Mouse (Mus musculus) limb, embryonic 10.5 days (tissue): ENCODE results near the gene Pfn3. TPM values are rescaled to one million over a fixed set of nuclear protein-coding genes. Genes with fewer than 3 reads are reported as not detected.

ENCODE experiments used
- DNase-seq: peaks from one replicate; pipeline ENCODE4 v3.0.0-alpha.2; 2017; ENCODE audit warnings: low spot score
- H3K27ac ChIP-seq: fragments of 300-500 bp; sonication (generic); 2 replicates; pipeline ENCODE4 v1.5.1; 2016; ENCODE audit warnings: mild to moderate bottlenecking
- H3K27me3 ChIP-seq: fragments of 300-500 bp; sonication (generic); 2 replicates; pipeline ENCODE4 v1.6.1; 2016; ENCODE audit warnings: low read depth, mild to moderate bottlenecking; ENCODE audit not compliant: poor library complexity, severe bottlenecking
- H3K36me3 ChIP-seq: fragments of 300-500 bp; sonication (generic); 2 replicates; pipeline ENCODE4 v1.6.1; 2016; ENCODE audit warnings: mild to moderate bottlenecking, moderate library complexity
- H3K4me1 ChIP-seq: fragments of 300-500 bp; sonication (generic); 2 replicates; pipeline ENCODE4 v1.6.1; 2016
- H3K4me3 ChIP-seq: fragments of 300-500 bp; sonication (generic); 2 replicates; pipeline ENCODE4 v1.5.1; 2016; ENCODE audit warnings: mild to moderate bottlenecking, moderate library complexity
- H3K9me3 ChIP-seq: fragments of 300-500 bp; sonication (generic); replicated peaks from 2 replicates; pipeline ENCODE4 v1.6.1; 2016; ENCODE audit warnings: mild to moderate bottlenecking
- WGBS: fragments of 180-500 bp; shearing (Covaris S2); methylation state at CpG from one replicate; pipeline ENCODE4 v1.1.7; 2016; 5-methylcytosine and 5-hydroxymethylcytosine counted together
- microRNA-seq: library from miRNA; unstranded; fragments of <30 nt; microRNA quantifications from one replicate; pipeline ENCODE4, GENCODE M21; 2017
- polyA plus RNA-seq: library from polyadenylated mRNA; unstranded; fragments of >200 nt; fragmentation: Nextera tagmentation; extraction: Ambion mirVana; gene quantifications from 2 replicates; pipeline ENCODE4 v1.2.1, GENCODE M21; 2016

Pfn3 gene
- polyA plus RNA-seq, 1 experiment from 2014 or later: not detected

- Histone ChIP-seq H3K27me3 (peaks cover 26% of the 10 kb centered on the region), H3K36me3 (no peaks in the 10 kb centered on the region), H3K4me1 (peaks cover 6% of the 10 kb centered on the region; the same call in 1 of the 2 replicates), H3K4me3 (no peak overlapping the region), H3K27ac (no peak overlapping the region), H3K9me3 (no peaks in the 10 kb centered on the region)
- WGBS: 70% methylated on average over 3 of the region's 3 CpGs
- DNase-seq: no peak
Observed at GRCm38 (mm10) chr13:55370234-55370633, 44.8 kb downstream of the Pfn3 start.

GRCm38 (mm10) chr13:55369531-55370114, 45.4 kb downstream of the Pfn3 start, which contains the start of gene Rgs14:
TSS of gene Rgs14 (plus strand) at chr13:55369732.
- WGBS: 66% methylated on average over 13 of the region's 13 CpGs
- no peak within 1 kb of the TSS for H3K27ac ChIP-seq

GRCm38 (mm10) chr13:55368401-55368800, 46.6 kb downstream of the Pfn3 start:
- WGBS: 81% methylated on average over 7 of the region's 7 CpGs
- H3K4me1 ChIP-seq: peaks cover 6% of the 10 kb centered on the region; the same call in 1 of the 2 replicates
- H3K9me3 ChIP-seq: no peaks in the 10 kb centered on the region
- H3K4me3 ChIP-seq: no peak overlapping the region
- no peak for DNase-seq
- H3K27ac ChIP-seq: no peak overlapping the region
- no peaks in the 10 kb centered on the region for H3K36me3 ChIP-seq
- peaks cover 9% of the 10 kb centered on the region for H3K27me3 ChIP-seq

More at GRCm38 (mm10) chr13:55369531-55370114, 45.4 kb downstream of the Pfn3 start, which contains the start of gene Rgs14:
- Histone ChIP-seq H3K4me1 (peaks cover 6% of the 10 kb centered on the region; the same call in 1 of the 2 replicates), H3K4me3 (no peak within 1 kb of the TSS), H3K27me3 (peaks cover 20% of the 10 kb centered on the region), H3K9me3 (no peaks in the 10 kb centered on the region), H3K36me3 (no peaks in the 10 kb centered on the region)
- DNase-seq: no peak

Small RNA genes lying within 50 kb of the gene (microRNA-seq; reads per million reads assigned to microRNA genes)
- gene Mir6943: not detected

Other genes starting within 250 kb of the Pfn3 start
- 63.5 and 69.1 TPM in 2 replicates for gene Nsd1, start 205.4 kb downstream of the Pfn3 start, polyA plus RNA-seq
- 472 and 529 TPM in 2 replicates for gene Prelid1, start 94.7 kb downstream of the Pfn3 start, polyA plus RNA-seq
- 79.0 and 85.8 TPM in 2 replicates for gene Rab24, start 93.3 kb downstream of the Pfn3 start, polyA plus RNA-seq
- 15.8 and 27.5 TPM in 2 replicates for gene Mxd3, start 85.4 kb downstream of the Pfn3 start, polyA plus RNA-seq
- 112 and 113 TPM in 2 replicates for gene Lman2, start 52.4 kb downstream of the Pfn3 start, polyA plus RNA-seq
- 0.70 and 1.1 TPM in 2 replicates for gene Rgs14, start 45.5 kb downstream of the Pfn3 start, polyA plus RNA-seq
- gene Slc34a1, start 17.0 kb downstream of the Pfn3 start, polyA plus RNA-seq: not detected in 2 replicates
- gene F12, start 11.6 kb upstream of the Pfn3 start, polyA plus RNA-seq: 0.14 TPM in 1 of 2 replicates, not detected in the other
- 63.6 and 71.1 TPM in 2 replicates for gene Grk6, start 29.8 kb upstream of the Pfn3 start, polyA plus RNA-seq
- gene Prr7, start 49.0 kb upstream of the Pfn3 start, polyA plus RNA-seq: 0.34 and 0.35 TPM in 2 replicates
- gene Dbn1, start 72.9 kb upstream of the Pfn3 start, polyA plus RNA-seq: 346 and 417 TPM in 2 replicates
- 202 and 206 TPM in 2 replicates for gene Pdlim7, start 98.4 kb upstream of the Pfn3 start, polyA plus RNA-seq
- 2.7 and 2.9 TPM in 2 replicates for gene Dok3, start 114.1 kb upstream of the Pfn3 start, polyA plus RNA-seq
- gene Ddx41, start 121.4 kb upstream of the Pfn3 start, polyA plus RNA-seq: 94.0 and 102 TPM in 2 replicates
- gene Fam193b, start 155.9 kb upstream of the Pfn3 start, polyA plus RNA-seq: 65.8 and 70.7 TPM in 2 replicates
- 111 and 123 TPM in 2 replicates for gene Tmed9, start 158.5 kb upstream of the Pfn3 start, polyA plus RNA-seq
- 30.9 and 31.6 TPM in 2 replicates for gene B4galt7, start 184.7 kb upstream of the Pfn3 start, polyA plus RNA-seq
- 48.1 and 53.3 TPM in 2 replicates for gene Caml, start 207.8 kb upstream of the Pfn3 start, polyA plus RNA-seq
- gene Ddx46, start 219.8 kb upstream of the Pfn3 start, polyA plus RNA-seq: 41.5 and 45.6 TPM in 2 replicates